Mouse (Mus musculus) liver, embryonic 11.5 days (tissue): Measurements from ENCODE around the gene Fars2. TPM values are rescaled to one million over a fixed set of nuclear protein-coding genes. Genes with fewer than 3 reads are reported as not detected.

Source experiments
- ATAC-seq: fragments of 200-750 bp; cut with Nextera tagmentation; replicated peaks from 2 replicates; pipeline ENCODE4 v1.8.0; 2017; ENCODE audit warnings: moderate number of reproducible peaks, mild to moderate bottlenecking, moderate TSS enrichment, moderate library complexity; ENCODE audit not compliant: low FRiP score
- DNase-seq: peaks from one replicate; pipeline ENCODE4 v3.0.0-alpha.2; 2017; ENCODE audit warnings: low spot score
- H3K27ac ChIP-seq: fragments of 300-500 bp; sonication (generic); 2 replicates; pipeline ENCODE4 v1.5.1; 2014; ENCODE audit warnings: mild to moderate bottlenecking, low read depth, low read length, control low read depth
- H3K27me3 ChIP-seq: fragments of 300-500 bp; sonication (generic); replicated peaks from 2 replicates; pipeline ENCODE4 v1.6.1; 2014; ENCODE audit warnings: low read length, mixed read lengths; ENCODE audit not compliant: control insufficient read depth, insufficient read depth
- H3K36me3 ChIP-seq: fragments of 300-500 bp; sonication (generic); 2 replicates; pipeline ENCODE4 v1.6.1; 2014; ENCODE audit warnings: mild to moderate bottlenecking, low read length, moderate library complexity, mixed read lengths; ENCODE audit not compliant: control insufficient read depth, insufficient read depth
- H3K4me1 ChIP-seq: fragments of 300-500 bp; sonication (generic); replicated peaks from 2 replicates; pipeline ENCODE4 v1.6.1; 2014; ENCODE audit warnings: low read length, mixed read lengths; ENCODE audit not compliant: control insufficient read depth, insufficient read depth
- H3K4me2 ChIP-seq: fragments of 300-500 bp; sonication (generic); 2 replicates; pipeline ENCODE4 v1.6.1; 2014; ENCODE audit warnings: mild to moderate bottlenecking, control low read depth, moderate library complexity
- H3K4me3 ChIP-seq: fragments of 300-500 bp; sonication (generic); 2 replicates; pipeline ENCODE4 v1.5.1; 2014; ENCODE audit warnings: low read depth, low read length, control low read depth
- H3K9ac ChIP-seq: fragments of 300-500 bp; sonication (generic); 2 replicates; pipeline ENCODE4 v1.6.1; 2014; ENCODE audit warnings: low read depth, low read length, control low read depth
- H3K9me3 ChIP-seq: fragments of 300-500 bp; sonication (generic); 2 replicates; pipeline ENCODE4 v1.6.1; 2016; ENCODE audit warnings: low read length, inconsistent platforms, mixed read lengths; ENCODE audit not compliant: control insufficient read depth
- WGBS: fragments of 180-500 bp; shearing (Covaris S2); extraction: QIAGEN DNeasy Blood & Tissue Kit; methylation state at CpG from one replicate; pipeline ENCODE4 v1.1.7; 2014; 5-methylcytosine and 5-hydroxymethylcytosine counted together
- polyA plus RNA-seq: library from polyadenylated mRNA; unstranded; fragments of >200 nt; fragmentation: Nextera tagmentation; extraction: Ambion mirVana; gene quantifications from 2 replicates; pipeline ENCODE4 v1.2.1, GENCODE M21; 2014

Fars2 gene
- polyA plus RNA-seq, 1 experiment from 2014 or later, result 27.7 TPM

GRCm38 (mm10) chr13:36490612-36491011 lies 373.4 kb downstream of the Fars2 start:
- 72% methylated on average over 7 of the region's 7 CpGs for WGBS
- Histone ChIP-seq H3K9ac (no peak overlapping the region), H3K36me3 (no peaks in the 10 kb centered on the region), H3K4me2 (no peak overlapping the region), H3K4me1 (no peaks in the 10 kb centered on the region), H3K4me3 (no peak overlapping the region), H3K27me3 (no peaks in the 10 kb centered on the region), H3K9me3 (no peaks in the 10 kb centered on the region), H3K27ac (no peak overlapping the region)
- DNase-seq, result no peak
- no peak for ATAC-seq

DNA sequence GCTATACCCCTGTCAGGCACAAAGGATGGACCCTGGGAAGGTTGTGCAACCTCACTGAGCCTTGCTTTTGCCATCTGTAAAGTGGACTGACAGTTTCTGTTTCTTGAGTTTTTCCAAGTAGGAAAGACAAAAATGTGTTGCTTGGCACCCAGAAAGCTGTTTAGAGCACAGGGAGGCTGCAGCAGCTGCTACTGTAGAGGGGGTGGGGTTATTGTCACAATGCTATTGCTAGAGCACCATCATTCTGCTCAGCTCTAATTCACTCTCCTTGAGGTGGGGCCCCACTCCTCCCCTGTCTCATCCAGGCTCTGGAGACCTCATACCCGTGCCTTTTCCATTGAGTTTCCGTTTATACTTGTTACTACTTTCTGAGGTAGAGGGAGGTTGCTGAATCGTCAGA lies 375.2 kb downstream of the Fars2 start:
- Histone ChIP-seq H3K36me3 (no peaks in the 10 kb centered on the region), H3K27me3 (no peaks in the 10 kb centered on the region), H3K4me3 (no peak overlapping the region), H3K27ac (no peak overlapping the region), H3K9me3 (no peaks in the 10 kb centered on the region), H3K4me2 (no peak overlapping the region), H3K4me1 (no peaks in the 10 kb centered on the region), H3K9ac (no peak overlapping the region)
- WGBS, result 72% methylated on average over 3 of the region's 3 CpGs
- ATAC-seq (no peak), DNase-seq (no peak)

DNA sequence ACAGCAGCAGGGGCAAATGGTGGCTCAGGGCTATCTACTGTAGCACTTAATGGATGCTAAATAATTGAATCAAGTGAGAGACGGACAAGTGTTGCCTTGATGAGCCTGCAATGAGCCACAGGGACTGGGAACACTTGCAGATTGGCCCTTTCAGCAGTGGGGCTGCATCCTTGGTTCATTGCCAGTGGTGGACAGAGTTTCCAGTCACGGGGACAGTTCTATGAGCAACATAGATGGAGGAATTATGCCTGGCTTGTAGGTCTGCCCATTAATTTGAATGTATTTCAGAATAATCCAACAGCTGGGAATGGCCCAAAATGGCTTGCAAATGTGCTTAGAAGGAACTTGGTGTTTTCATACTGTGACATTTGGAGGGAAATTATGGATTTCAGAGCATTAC lies 376.1 kb downstream of the Fars2 start:
- 71% methylated on average over 2 of the region's 2 CpGs for WGBS
- no peaks in the 10 kb centered on the region for H3K9me3 ChIP-seq
- H3K36me3 ChIP-seq, result no peaks in the 10 kb centered on the region
- H3K27me3 ChIP-seq, result no peaks in the 10 kb centered on the region
- no peak for DNase-seq
- no peak overlapping the region for H3K9ac ChIP-seq
- H3K4me3 ChIP-seq, result no peak overlapping the region
- no peak for ATAC-seq
- no peak overlapping the region for H3K27ac ChIP-seq
- no peak overlapping the region for H3K4me2 ChIP-seq
- no peaks in the 10 kb centered on the region for H3K4me1 ChIP-seq

DNA sequence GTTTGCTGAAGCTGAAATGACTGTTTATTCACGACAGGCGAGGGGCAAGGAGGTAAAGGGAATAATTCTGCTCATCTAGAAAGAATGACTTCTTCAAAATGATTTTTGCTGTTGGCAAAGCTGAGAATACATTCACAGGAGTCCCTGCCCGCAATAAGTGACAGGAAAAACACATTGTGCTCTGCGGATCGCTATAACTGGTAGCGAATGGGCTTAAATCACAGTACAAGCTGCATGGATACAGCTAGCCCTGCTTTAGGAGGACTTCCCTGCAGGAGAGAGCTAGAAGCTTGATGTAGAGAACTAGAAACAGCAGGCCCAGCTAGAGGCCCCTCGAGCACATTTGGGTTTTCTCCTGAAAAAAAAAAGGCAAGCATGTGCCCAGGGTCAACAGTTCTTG lies 376.6 kb downstream of the Fars2 start:
- Histone ChIP-seq H3K4me1 (no peaks in the 10 kb centered on the region), H3K36me3 (no peaks in the 10 kb centered on the region), H3K4me2 (no peak overlapping the region), H3K27me3 (no peaks in the 10 kb centered on the region), H3K27ac (no peak overlapping the region), H3K4me3 (no peak overlapping the region), H3K9ac (no peak overlapping the region), H3K9me3 (no peaks in the 10 kb centered on the region)
- ATAC-seq (no peak), DNase-seq (no peak)
- WGBS, result 83% methylated on average over 7 of the region's 7 CpGs

DNA sequence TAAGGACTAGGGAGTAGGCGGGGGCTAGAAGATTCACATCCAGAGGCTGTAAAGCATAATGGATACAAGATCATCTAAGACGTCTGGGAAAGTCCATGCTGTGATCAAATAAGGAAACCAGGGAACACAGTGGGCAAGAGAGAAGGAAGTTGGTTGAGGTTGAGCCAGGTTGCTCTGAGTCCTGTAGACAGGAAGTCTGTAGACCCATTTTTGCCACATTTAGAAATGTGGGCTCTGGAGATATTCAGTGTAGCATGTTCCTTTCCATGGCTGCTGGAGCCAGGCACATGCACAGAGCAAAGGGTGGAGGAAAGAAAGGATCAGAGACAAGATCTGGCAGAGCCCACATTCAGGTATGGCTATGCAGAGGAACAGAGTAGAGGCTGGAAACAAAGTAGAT lies 378.8 kb downstream of the Fars2 start:
- no peak overlapping the region for H3K4me3 ChIP-seq
- no peak overlapping the region for H3K9ac ChIP-seq
- H3K9me3 ChIP-seq, result no peaks in the 10 kb centered on the region
- H3K4me2 ChIP-seq, result no peak overlapping the region
- no peaks in the 10 kb centered on the region for H3K4me1 ChIP-seq
- DNase-seq (no peak), ATAC-seq (no peak)
- H3K27ac ChIP-seq, result no peak overlapping the region
- H3K36me3 ChIP-seq, result no peaks in the 10 kb centered on the region
- 65% methylated on average over 2 of the region's 2 CpGs for WGBS
- H3K27me3 ChIP-seq, result no peaks in the 10 kb centered on the region

DNA sequence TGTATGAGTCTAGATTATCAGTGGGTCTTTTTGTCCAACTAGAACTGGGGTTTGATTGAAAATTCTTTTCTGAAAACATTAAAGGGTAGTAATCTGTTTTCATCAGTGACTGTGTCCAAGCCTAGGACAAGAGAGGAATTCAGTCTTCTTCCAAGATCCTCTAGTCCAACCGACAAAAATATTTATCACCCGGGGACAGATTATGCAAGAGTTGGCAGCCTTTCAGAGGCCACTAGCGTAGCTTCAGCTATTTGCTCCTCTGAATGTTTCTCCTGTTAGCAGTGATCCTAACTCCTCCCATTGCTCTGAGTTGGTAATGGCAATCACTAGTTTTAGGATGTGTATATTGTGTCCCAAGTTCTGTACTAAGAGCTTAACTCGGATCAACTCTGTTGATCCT lies 380.1 kb downstream of the Fars2 start:
- H3K9me3 ChIP-seq, result no peaks in the 10 kb centered on the region
- no peaks in the 10 kb centered on the region for H3K4me1 ChIP-seq
- H3K4me3 ChIP-seq, result no peak overlapping the region
- H3K36me3 ChIP-seq, result no peaks in the 10 kb centered on the region
- WGBS, result 76% methylated on average over 4 of the region's 4 CpGs
- no peaks in the 10 kb centered on the region for H3K27me3 ChIP-seq
- H3K27ac ChIP-seq, result no peak overlapping the region
- no peak overlapping the region for H3K4me2 ChIP-seq
- no peak for ATAC-seq
- DNase-seq, result no peak
- H3K9ac ChIP-seq, result no peak overlapping the region

- Histone ChIP-seq H3K27ac (no peak overlapping the region), H3K4me1 (no peaks in the 10 kb centered on the region), H3K4me3 (no peak overlapping the region), H3K9me3 (no peaks in the 10 kb centered on the region), H3K4me2 (no peak overlapping the region), H3K27me3 (no peaks in the 10 kb centered on the region), H3K36me3 (no peaks in the 10 kb centered on the region), H3K9ac (no peak overlapping the region)
- DNase-seq (no peak), ATAC-seq (no peak)
- 76% methylated on average over 4 of the region's 4 CpGs for WGBS
These were observed 383.2 kb downstream of the Fars2 start for GRCm38 (mm10) chr13:36500370-36500905.

- Histone ChIP-seq H3K4me2 (no peak overlapping the region), H3K27me3 (no peaks in the 10 kb centered on the region), H3K4me1 (no peaks in the 10 kb centered on the region), H3K36me3 (no peaks in the 10 kb centered on the region), H3K9me3 (no peaks in the 10 kb centered on the region), H3K4me3 (no peak overlapping the region), H3K9ac (no peak overlapping the region), H3K27ac (no peak overlapping the region)
- ATAC-seq (no peak), DNase-seq (no peak)
- WGBS, result 67% methylated on average over 3 of the region's 3 CpGs
These were observed 386.3 kb downstream of the Fars2 start for GRCm38 (mm10) chr13:36503551-36503950.

DNA sequence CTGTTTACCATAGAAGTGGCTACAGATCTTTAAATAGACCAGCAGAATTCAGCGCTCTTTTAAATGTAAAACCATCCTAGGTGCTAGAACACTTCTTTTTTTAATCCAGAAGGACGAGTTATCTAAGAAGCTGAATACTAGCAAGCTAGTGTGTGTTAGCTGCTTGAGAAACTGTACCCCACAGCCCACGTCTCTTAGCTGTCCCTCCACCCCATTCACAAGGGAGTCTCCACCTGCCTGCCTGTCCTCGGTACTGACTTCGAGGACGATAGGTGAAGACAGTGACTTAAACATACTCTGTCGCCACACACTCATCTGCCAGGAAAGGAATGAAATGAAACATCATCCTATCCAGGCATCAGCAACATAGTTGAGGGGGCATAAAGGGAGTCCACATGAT lies 386.8 kb downstream of the Fars2 start:
- no peaks in the 10 kb centered on the region for H3K36me3 ChIP-seq
- H3K27ac ChIP-seq, result no peak overlapping the region
- H3K27me3 ChIP-seq, result no peaks in the 10 kb centered on the region
- ATAC-seq, result no peak
- H3K4me1 ChIP-seq, result no peaks in the 10 kb centered on the region
- no peaks in the 10 kb centered on the region for H3K9me3 ChIP-seq
- H3K4me3 ChIP-seq, result no peak overlapping the region
- no peak for DNase-seq
- no peak overlapping the region for H3K9ac ChIP-seq
- H3K4me2 ChIP-seq, result no peak overlapping the region
- 85% methylated on average over 7 of the region's 7 CpGs for WGBS
